Mouse (Mus musculus) liver, adult (tissue): Measurements from ENCODE around the gene Btbd35f10.
"Not testable (repeated sequence)": the region's sequence is repeated elsewhere in the genome, so short reads cannot be mapped to it uniquely, and the experiment has no call there.

Experiments used
- GATA4 ChIP-seq: IDR thresholded peaks from 2 replicates; pipeline ENCODE4 v1.6.1; 2014; ENCODE audit warnings: mild to moderate bottlenecking, low read length; ENCODE audit not compliant: insufficient replicate concordance

Btbd35f10 gene

GRCm38 (mm10) chrX:3752785-3753184 is at the start of gene Btbd35f10:
Gene Btbd35f10, minus strand, starts transcription at chrX:3752885.
- TF ChIP-seq GATA4: not testable (repeated sequence)
